Mouse (Mus musculus): ENCODE results near the gene Snw1. TPM values are rescaled to one million over a fixed set of nuclear protein-coding genes. Genes with fewer than 3 reads are reported as not detected.

Gene Snw1
- total and polyA plus RNA-seq, 2 experiments, result 4.3 to 34.8 TPM

- no peak for DNase-seq (ENCODE audit: extremely low read depth, low read depth, low spot score)
- no peaks in the 10 kb centered on the region for H3K79me2 ChIP-seq (ENCODE audit: control insufficient read depth, insufficient read depth, low read length)
- no peaks in the 10 kb centered on the region for H3K36me3 ChIP-seq (ENCODE audit: control insufficient read depth, insufficient read depth, low read length)
- H3K9ac ChIP-seq (ENCODE audit: low read depth, low read length), result no peak overlapping the region
- no peak overlapping the region for H3K4me3 ChIP-seq (ENCODE audit: insufficient read depth, low read depth, low read length)
- H3K27me3 ChIP-seq (ENCODE audit: control insufficient read depth, insufficient read depth, low read length), result no peaks in the 10 kb centered on the region
- peaks cover 10% of the 10 kb centered on the region for H3K4me1 ChIP-seq (ENCODE audit: control insufficient read depth, insufficient read depth, low read length)
- H3K27ac ChIP-seq (replicated peaks; ENCODE audit: insufficient read depth, low read depth, low read length), result no peak overlapping the region
- WGBS, result 62% methylated on average over 10 of the region's 10 CpGs
- TF ChIP-seq CTCF (IDR thresholded peaks at IDR 0.05; ENCODE audit: low read depth, low read length), result no peak
- no peak for TF ChIP-seq POLR2A (IDR thresholded peaks at IDR 0.05; ENCODE audit: extremely low read depth, insufficient read depth, low read length)
Measured at GRCm38 (mm10) chr12:87399119-87399819, 72.8 kb downstream of the Snw1 start.

Other genes starting within 250 kb of the Snw1 start
- gene Noxred1, start 233.5 kb downstream of the Snw1 start, total RNA-seq (2014; rRNA removed), result 0.34 TPM in 1 of 2 replicates, not detected in the other
- gene Noxred1, start 233.5 kb downstream of the Snw1 start, polyA plus RNA-seq (2012; rRNA removed), result 0.21 and 0.23 TPM in 2 replicates
- gene Vipas39, start 206.0 kb downstream of the Snw1 start, total RNA-seq (2014; rRNA removed), result 17.4 and 17.5 TPM in 2 replicates
- gene Vipas39, start 206.0 kb downstream of the Snw1 start, polyA plus RNA-seq (2012; rRNA removed), result 9.2 and 13.3 TPM in 2 replicates
- gene Ahsa1, start 205.8 kb downstream of the Snw1 start, total RNA-seq (2014; rRNA removed), result 88.0 and 92.9 TPM in 2 replicates
- gene Ahsa1, start 205.8 kb downstream of the Snw1 start, polyA plus RNA-seq (2012; rRNA removed), result 67.4 and 76.9 TPM in 2 replicates
- 0.18 and 0.27 TPM in 2 replicates for gene Ism2, start 172.6 kb downstream of the Snw1 start, total RNA-seq (2014; rRNA removed)
- 0.28 and 0.60 TPM in 2 replicates for gene Ism2, start 172.6 kb downstream of the Snw1 start, polyA plus RNA-seq (2012; rRNA removed)
- gene Sptlc2, start 83.9 kb downstream of the Snw1 start, total RNA-seq (2014; rRNA removed), result 13.8 and 14.4 TPM in 2 replicates
- gene Sptlc2, start 83.9 kb downstream of the Snw1 start, polyA plus RNA-seq (2012; rRNA removed), result 4.3 and 6.5 TPM in 2 replicates
- gene Slirp, start 28.4 kb downstream of the Snw1 start, total RNA-seq (2014; rRNA removed), result 25.3 and 29.7 TPM in 2 replicates
- 11.1 and 15.6 TPM in 2 replicates for gene Slirp, start 28.4 kb downstream of the Snw1 start, polyA plus RNA-seq (2012; rRNA removed)
- gene Alkbh1, start 28.3 kb downstream of the Snw1 start, total RNA-seq (2014; rRNA removed), result 8.4 and 10.3 TPM in 2 replicates
- 4.9 and 11.1 TPM in 2 replicates for gene Alkbh1, start 28.3 kb downstream of the Snw1 start, polyA plus RNA-seq (2012; rRNA removed)
- gene Gm5788, start 22.4 kb upstream of the Snw1 start, total RNA-seq (2014; rRNA removed), result not detected in 2 replicates
- gene Gm5788, start 22.4 kb upstream of the Snw1 start, polyA plus RNA-seq (2012; rRNA removed), result not detected in 2 replicates
- gene Gm8300, start 42.0 kb upstream of the Snw1 start, total RNA-seq (2014; rRNA removed), result not detected in 2 replicates
- gene Gm8300, start 42.0 kb upstream of the Snw1 start, polyA plus RNA-seq (2012; rRNA removed), result not detected in 2 replicates
- gene Oog1, start 130.4 kb upstream of the Snw1 start, total RNA-seq (2014; rRNA removed), result not detected in 2 replicates
- gene Oog1, start 130.4 kb upstream of the Snw1 start, polyA plus RNA-seq (2012; rRNA removed), result not detected in 2 replicates
- gene Gm4027, start 146.6 kb upstream of the Snw1 start, total RNA-seq (2014; rRNA removed), result not detected in 2 replicates
- gene Gm4027, start 146.6 kb upstream of the Snw1 start, polyA plus RNA-seq (2012; rRNA removed), result not detected in 2 replicates
- not detected in 2 replicates for gene Gm16381, start 172.3 kb upstream of the Snw1 start, total RNA-seq (2014; rRNA removed)
- gene Gm16381, start 172.3 kb upstream of the Snw1 start, polyA plus RNA-seq (2012; rRNA removed), result not detected in 2 replicates

Data from liver, adult 2 months (tissue).